Mouse (Mus musculus) CD4-positive, CD25-positive, alpha-beta regulatory T cell, adult 2 months (primary cell): ENCODE data around the gene Exoc3l.
A peak's percentile ranks its signal among the peaks of the same experiment; 100 is the strongest.

Source experiments
- DNase-seq: peaks from one replicate; pipeline ENCODE4 v3.0.0-alpha.2; 2012; ENCODE audit warnings: low read depth, low spot score

Gene Exoc3l

GRCm38 (mm10) chr8:105313622-105314402 is 17.9 kb upstream of the Exoc3l start:
- DNase-seq: no peak

- DNase-seq: no peak
Measured at GRCm38 (mm10) chr8:105312891-105313481, 17.1 kb upstream of the Exoc3l start.

- DNase-seq: no peak
Measured at GRCm38 (mm10) chr8:105311718-105312117, 15.8 kb upstream of the Exoc3l start.

- no peak for DNase-seq
Measured at GRCm38 (mm10) chr8:105310118-105310517, 14.2 kb upstream of the Exoc3l start.

- no peak for DNase-seq
Measured at GRCm38 (mm10) chr8:105309142-105309847, 13.4 kb upstream of the Exoc3l start.

- DNase-seq: no peak
Measured at GRCm38 (mm10) chr8:105308428-105308827, 12.5 kb upstream of the Exoc3l start.

- no peak for DNase-seq
Measured at GRCm38 (mm10) chr8:105307670-105308069, 11.8 kb upstream of the Exoc3l start.

- DNase-seq: no peak
Measured at GRCm38 (mm10) chr8:105306146-105306691, 10.3 kb upstream of the Exoc3l start.

GRCm38 (mm10) chr8:105305211-105306145 is 9.6 kb upstream of the Exoc3l start, which contains the start of gene Elmo3:
Gene Elmo3 (plus strand): TSS chr8:105305601.
- peak; percentile 68 for DNase-seq

- peak; percentile 55 for DNase-seq
Measured at GRCm38 (mm10) chr8:105304325-105305210, 8.7 kb upstream of the Exoc3l start.

- no peak for DNase-seq
Measured at GRCm38 (mm10) chr8:105303874-105304273, 8.0 kb upstream of the Exoc3l start.

GRCm38 (mm10) chr8:105303396-105303795 is 7.5 kb upstream of the Exoc3l start:
- no peak for DNase-seq

GRCm38 (mm10) chr8:105299962-105300361 is 4.1 kb upstream of the Exoc3l start:
- DNase-seq: no peak

GRCm38 (mm10) chr8:105298351-105299252 is 2.7 kb upstream of the Exoc3l start:
- DNase-seq: no peak

- peak; percentile 92 for DNase-seq
Measured at GRCm38 (mm10) chr8:105297511-105298192, 1.8 kb upstream of the Exoc3l start, which contains the start of gene E2f4. Gene E2f4 (plus strand): TSS chr8:105297663.

- no peak for DNase-seq
Measured at GRCm38 (mm10) chr8:105295256-105295655, 645 bp downstream of the Exoc3l start.

- DNase-seq: no peak
Measured at GRCm38 (mm10) chr8:105294776-105295175, 1.1 kb downstream of the Exoc3l start.

GRCm38 (mm10) chr8:105293405-105293804 is 2.5 kb downstream of the Exoc3l start:
- no peak for DNase-seq
